Mouse (Mus musculus) megakaryocyte, embryonic 14.5 days (primary cell): ENCODE results near the gene Uchl1. TPM values are rescaled to one million over a fixed set of nuclear protein-coding genes. Genes with fewer than 3 reads are reported as not detected.
A peak's percentile ranks its signal among the peaks of the same experiment; 100 is the strongest.

Experiments used
- H3K27me3 ChIP-seq: replicated peaks from 2 replicates; pipeline ENCODE3; 2012; ENCODE audit warnings: inconsistent platforms
- H3K36me3 ChIP-seq: replicated peaks from 2 replicates; pipeline ENCODE3; 2012; ENCODE audit warnings: low read length, inconsistent platforms, mixed read lengths
- H3K4me1 ChIP-seq: 2 replicates; pipeline ENCODE4 v1.6.1; 2012; ENCODE audit warnings: inconsistent platforms
- H3K4me3 ChIP-seq: replicated peaks from 2 replicates; pipeline ENCODE3; 2012; ENCODE audit warnings: moderate library complexity, mild to moderate bottlenecking, inconsistent platforms
- H3K9me3 ChIP-seq: 2 replicates; pipeline ENCODE4 v1.6.1; 2012; ENCODE audit warnings: inconsistent platforms
- FLI1 ChIP-seq: IDR thresholded peaks from 2 replicates; pipeline ENCODE4 v1.6.1; 2012; ENCODE audit warnings: low read length, inconsistent platforms, mixed read lengths
- GATA1 ChIP-seq: IDR thresholded peaks from 3 replicates; pipeline ENCODE4 v1.6.1; 2012; ENCODE audit warnings: mixed read lengths, low read length, inconsistent platforms, borderline replicate concordance
- polyA plus RNA-seq: library from polyadenylated mRNA; stranded (reverse); fragments of >175 nt; gene quantifications from 2 replicates; pipeline ENCODE4 v1.2.3, GENCODE M21; 2012; ENCODE audit warnings: low replicate concordance; ENCODE audit not compliant: insufficient read depth

The Uchl1 gene
- polyA plus RNA-seq, result not detected in 2 replicates

DNA sequence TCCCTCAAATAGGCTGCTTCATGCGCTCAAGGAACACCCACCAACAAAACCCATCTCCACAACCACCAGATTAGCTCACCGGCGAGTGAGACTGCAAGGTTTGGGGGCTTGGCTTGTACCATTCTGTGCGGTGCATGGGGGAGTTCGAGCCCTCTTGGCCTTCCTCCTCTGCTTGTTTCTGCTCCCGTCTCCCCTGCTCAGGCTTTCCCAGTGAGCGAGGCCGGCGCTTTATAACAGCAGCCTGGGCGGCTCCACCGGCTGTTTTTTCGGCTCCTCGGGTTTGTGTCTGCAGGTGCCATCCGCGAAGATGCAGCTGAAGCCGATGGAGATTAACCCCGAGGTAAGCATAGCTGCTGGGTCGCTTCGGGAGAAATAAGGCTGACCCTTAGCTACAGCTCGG is at the start of gene Uchl1:
Uchl1 (plus strand) TSS at position 109 of the 400 bp plus-strand sequence.
- Histone ChIP-seq H3K4me1 (peaks cover 11% of the 10 kb centered on the region), H3K9me3 (peaks cover 8% of the 10 kb centered on the region), H3K27me3 (peaks cover 43% of the 10 kb centered on the region), H3K4me3 (peak within 1 kb of the TSS; percentile 62), H3K36me3 (no peaks in the 10 kb centered on the region)
- TF ChIP-seq FLI1, result no peak
- TF ChIP-seq GATA1, result no peak

DNA sequence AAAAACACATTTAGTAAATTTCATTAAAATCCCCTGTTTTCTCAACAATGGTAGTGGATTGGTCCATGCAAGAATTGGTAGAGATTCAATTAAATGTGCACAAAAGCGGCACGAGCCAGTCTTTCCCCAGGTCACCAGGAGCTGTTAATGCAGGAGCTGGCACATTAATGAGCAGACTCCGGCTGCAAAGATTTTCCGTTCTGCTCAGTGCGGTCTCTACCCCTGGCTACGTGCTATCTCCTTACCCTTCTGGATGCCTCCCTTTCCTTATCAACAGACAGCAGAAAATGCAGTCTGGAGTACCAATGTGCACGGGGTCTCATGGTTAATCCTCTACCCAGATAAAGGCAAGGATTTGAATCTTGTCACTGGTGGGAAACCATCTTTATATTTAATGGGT is 48.1 kb upstream of the Uchl1 start:
- no peaks in the 10 kb centered on the region for H3K4me1 ChIP-seq
- peaks cover 3% of the 10 kb centered on the region for H3K27me3 ChIP-seq
- TF ChIP-seq GATA1 (no peak), FLI1 (no peak)
- H3K9me3 ChIP-seq, result 0 out of 2 replicates have a peak, but pooled peaks cover 9% of the 10 kb centered on the region
- no peaks in the 10 kb centered on the region for H3K36me3 ChIP-seq
- H3K4me3 ChIP-seq, result no peak overlapping the region

DNA sequence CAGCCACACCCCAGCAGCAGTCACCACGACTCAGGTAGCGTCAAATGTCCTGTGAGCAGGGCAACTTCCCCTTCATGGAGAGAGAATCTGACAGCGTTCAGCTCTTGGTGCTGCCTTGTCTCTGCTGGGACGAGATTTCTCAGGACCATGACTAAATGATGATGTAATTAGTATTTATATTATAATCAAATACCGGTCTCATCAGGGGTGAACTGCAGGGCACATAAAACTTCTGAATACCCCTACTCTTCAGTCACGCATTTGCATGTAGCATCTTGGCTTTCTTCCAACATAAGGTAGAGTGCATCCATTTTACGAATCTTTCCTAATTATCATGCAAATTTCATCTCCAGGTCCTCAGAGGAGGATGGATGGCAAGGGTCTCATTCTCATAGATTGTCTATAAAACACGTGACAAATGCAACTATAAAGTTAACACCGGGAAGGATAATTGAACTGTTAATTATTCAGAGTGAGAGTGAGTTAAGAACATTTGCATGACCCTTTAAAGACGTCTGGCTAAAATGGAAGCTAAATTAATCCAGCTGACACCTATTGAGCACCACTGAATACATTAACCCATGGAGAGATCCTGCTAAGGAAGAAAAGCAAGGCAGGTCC is 40.3 kb upstream of the Uchl1 start:
- peaks cover 10% of the 10 kb centered on the region; the same call in 1 of the 2 replicates for H3K9me3 ChIP-seq
- no peaks in the 10 kb centered on the region for H3K27me3 ChIP-seq
- no peaks in the 10 kb centered on the region for H3K36me3 ChIP-seq
- H3K4me1 ChIP-seq, result no peaks in the 10 kb centered on the region
- TF ChIP-seq GATA1 (no peak), FLI1 (no peak)
- no peak overlapping the region for H3K4me3 ChIP-seq

DNA sequence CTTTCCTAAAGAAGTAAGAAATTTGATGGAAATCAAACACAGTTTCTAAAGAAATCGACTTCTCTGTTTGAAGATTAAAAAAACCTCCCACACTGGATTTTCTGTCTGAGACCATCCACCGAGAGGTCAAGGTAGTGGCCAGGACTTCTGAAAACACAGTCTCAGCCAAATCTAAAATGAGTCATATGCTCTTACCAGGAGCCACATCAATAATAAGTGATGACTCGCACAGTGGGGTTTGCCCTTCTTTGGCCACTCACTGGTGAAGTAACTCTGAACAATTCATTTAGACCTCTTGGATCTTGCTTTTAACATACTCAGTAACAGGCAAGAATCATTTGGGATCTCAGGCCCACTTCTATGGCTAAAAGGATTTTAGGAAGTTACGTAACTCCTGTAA is 33.7 kb upstream of the Uchl1 start:
- Histone ChIP-seq H3K4me1 (no peaks in the 10 kb centered on the region), H3K36me3 (no peaks in the 10 kb centered on the region), H3K27me3 (no peaks in the 10 kb centered on the region), H3K9me3 (peaks cover 23% of the 10 kb centered on the region), H3K4me3 (no peak overlapping the region)
- no peak for TF ChIP-seq FLI1

DNA sequence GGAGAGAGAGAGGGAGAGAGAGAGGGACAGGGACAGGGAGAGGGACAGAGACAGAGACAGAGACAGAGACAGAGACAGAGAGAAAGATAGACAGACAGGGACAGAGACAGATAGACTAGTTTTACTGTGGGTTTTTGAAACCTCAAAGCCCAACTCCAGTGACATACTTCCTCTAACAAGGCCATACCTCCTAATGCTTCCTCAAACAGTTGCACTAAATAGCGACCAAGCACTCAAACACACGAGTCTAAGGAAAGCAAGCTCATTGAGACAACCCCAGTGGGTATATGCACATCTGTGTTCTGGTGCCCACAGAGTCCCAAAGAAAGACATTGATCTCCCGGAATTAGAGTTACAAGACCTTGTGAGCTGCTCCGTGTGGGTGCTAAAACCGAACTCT is 32.6 kb upstream of the Uchl1 start:
- Histone ChIP-seq H3K4me3 (no peak overlapping the region), H3K27me3 (no peaks in the 10 kb centered on the region), H3K36me3 (no peaks in the 10 kb centered on the region), H3K4me1 (no peaks in the 10 kb centered on the region), H3K9me3 (peaks cover 18% of the 10 kb centered on the region)
- no peak for TF ChIP-seq GATA1
- no peak for TF ChIP-seq FLI1

DNA sequence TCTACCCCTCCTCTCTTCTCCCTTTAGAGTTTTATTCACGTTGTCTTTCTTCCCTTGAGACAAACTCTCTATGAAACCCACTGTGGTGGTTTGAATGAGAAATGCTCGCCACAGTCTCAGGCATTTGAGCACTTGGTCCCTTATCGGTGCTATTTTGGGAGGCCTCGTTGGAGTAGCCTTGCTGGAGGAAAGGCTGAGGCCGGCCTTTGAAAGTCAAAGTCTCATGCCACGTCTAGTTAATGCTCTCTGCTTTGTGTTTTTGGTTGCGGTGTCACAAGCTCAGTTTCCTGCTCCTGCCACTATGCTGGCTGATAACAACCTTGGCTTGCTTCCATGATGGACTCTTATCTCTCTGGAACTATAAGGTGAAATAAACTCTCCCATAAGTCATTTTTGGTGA is 28.4 kb upstream of the Uchl1 start:
- TF ChIP-seq FLI1 (no peak), GATA1 (no peak)
- Histone ChIP-seq H3K4me1 (no peaks in the 10 kb centered on the region), H3K9me3 (peaks cover 4% of the 10 kb centered on the region; the same call in 1 of the 2 replicates), H3K36me3 (no peaks in the 10 kb centered on the region), H3K4me3 (no peak overlapping the region), H3K27me3 (no peaks in the 10 kb centered on the region)

DNA sequence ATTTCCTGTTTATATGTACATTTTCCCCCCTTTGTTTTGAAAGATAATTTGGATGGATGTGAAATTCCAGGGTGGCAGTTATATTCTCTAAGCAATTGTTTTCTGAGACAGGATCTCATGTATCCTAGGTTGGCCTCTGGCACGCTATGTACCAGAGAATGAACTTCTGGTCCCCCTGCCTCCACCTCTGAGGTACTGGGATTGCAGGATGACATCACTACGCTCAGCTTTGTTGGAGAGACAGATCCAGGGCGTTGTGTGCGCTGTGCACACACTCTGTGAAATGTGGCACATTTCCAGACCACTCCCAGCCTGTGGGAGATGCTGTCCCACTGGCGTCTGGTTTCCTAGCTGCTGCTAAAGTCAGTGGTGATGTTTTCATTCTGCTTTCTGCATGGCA is 21.7 kb upstream of the Uchl1 start:
- Histone ChIP-seq H3K4me1 (no peaks in the 10 kb centered on the region), H3K36me3 (no peaks in the 10 kb centered on the region), H3K27me3 (no peaks in the 10 kb centered on the region), H3K9me3 (no peaks in the 10 kb centered on the region), H3K4me3 (no peak overlapping the region)
- TF ChIP-seq GATA1 (no peak), FLI1 (no peak)

DNA sequence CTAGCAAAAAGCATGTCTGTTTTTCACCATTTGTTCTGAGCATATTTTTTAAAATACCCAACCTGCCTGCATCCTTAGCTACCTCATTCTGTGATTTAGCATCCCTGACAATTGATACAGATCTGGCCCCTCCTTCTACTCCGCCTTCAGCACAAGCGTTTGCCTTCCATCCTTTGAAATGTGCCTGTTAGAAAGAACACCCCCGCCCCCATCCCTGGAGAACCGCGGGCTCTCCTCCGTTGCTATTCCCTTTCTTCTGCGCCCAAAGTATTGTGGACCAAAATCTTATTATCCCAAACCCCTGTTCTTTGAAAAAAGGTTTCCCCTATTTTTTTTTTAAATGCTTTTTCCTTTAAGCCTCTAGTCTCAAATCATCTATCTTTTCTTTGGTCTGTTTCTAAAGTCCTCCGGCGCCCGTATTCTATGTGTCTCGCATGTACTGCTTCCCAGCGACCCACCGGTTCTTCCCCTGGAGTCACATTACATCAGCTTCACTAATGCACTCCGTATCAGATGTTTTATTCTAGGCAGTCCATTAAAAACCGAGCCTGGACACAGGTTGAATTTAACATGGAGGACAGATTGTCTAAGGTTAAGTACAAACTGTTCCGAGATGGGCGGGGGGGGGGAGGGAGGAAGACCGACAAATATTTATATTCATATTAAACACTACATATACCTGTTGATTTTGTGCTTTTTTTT is 551 bp upstream of the Uchl1 start:
- H3K36me3 ChIP-seq, result no peaks in the 10 kb centered on the region
- no peak overlapping the region for H3K4me3 ChIP-seq
- H3K9me3 ChIP-seq, result peaks cover 8% of the 10 kb centered on the region
- peaks cover 11% of the 10 kb centered on the region for H3K4me1 ChIP-seq
- no peak for TF ChIP-seq GATA1
- no peak for TF ChIP-seq FLI1
- peaks cover 43% of the 10 kb centered on the region for H3K27me3 ChIP-seq

DNA sequence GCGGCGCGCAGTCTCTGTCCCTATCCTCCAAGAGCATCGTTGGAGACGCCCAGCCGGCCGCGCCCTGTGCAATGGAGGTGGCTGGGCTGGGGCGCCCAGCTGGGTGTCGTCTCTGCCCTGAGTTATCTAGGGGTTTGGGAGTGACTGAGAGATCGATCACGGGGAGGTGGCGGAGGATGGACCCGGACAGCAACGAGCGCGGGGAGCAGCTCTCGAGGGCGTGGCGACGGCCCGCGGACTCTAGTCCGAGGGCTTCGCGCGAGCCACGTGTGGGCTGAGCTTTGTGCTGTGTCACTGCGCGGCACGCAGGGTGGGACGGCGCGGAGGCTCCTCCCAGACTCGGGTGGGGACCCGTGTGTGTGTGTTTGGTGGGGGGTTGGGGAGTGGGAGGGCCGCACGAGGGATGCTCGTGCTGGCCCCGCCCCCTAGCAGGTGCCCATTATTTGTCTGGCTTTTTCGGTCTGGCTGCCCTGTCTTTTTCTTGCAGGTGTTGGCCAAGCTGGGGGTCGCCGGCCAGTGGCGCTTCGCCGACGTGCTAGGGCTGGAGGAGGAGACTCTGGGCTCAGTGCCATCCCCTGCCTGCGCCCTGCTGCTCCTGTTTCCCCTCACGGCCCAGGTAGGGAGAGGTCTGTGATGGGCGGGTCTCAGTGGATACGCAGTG is 696 bp downstream of the Uchl1 start:
- H3K27me3 ChIP-seq, result peaks cover 43% of the 10 kb centered on the region
- peak overlapping the region; percentile 62 for H3K4me3 ChIP-seq
- no peak for TF ChIP-seq FLI1
- TF ChIP-seq GATA1, result no peak

More for the DNA sequence above, 696 bp downstream of the Uchl1 start:
- Histone ChIP-seq H3K9me3 (peaks cover 8% of the 10 kb centered on the region), H3K4me1 (peaks cover 11% of the 10 kb centered on the region), H3K36me3 (no peaks in the 10 kb centered on the region)
